Mouse (Mus musculus) lung, adult 2 months (tissue): Measurements from ENCODE around the gene Elovl7. TPM values are rescaled to one million over a fixed set of nuclear protein-coding genes. Genes with fewer than 3 reads are reported as not detected.

Experiments used
- DNase-seq: peaks from one replicate; pipeline ENCODE4 v3.0.0; 2022
- H3K4me1 ChIP-seq: fragments of 200-500 bp; 2 replicates; pipeline ENCODE4 v1.6.1; 2011; ENCODE audit warnings: low read length; ENCODE audit not compliant: control insufficient read depth, insufficient read depth
- H3K4me3 ChIP-seq: fragments of 200-500 bp; replicated peaks from 2 replicates; pipeline ENCODE3; 2011; ENCODE audit warnings: low read depth, mild to moderate bottlenecking, control low read depth, low read length; ENCODE audit errors: extremely low read depth
- CTCF ChIP-seq: fragments of 200-500 bp; IDR thresholded peaks from 2 replicates; pipeline ENCODE4 v1.5.1; 2011; ENCODE audit warnings: mild to moderate bottlenecking, low read length, control low read depth; ENCODE audit not compliant: insufficient read depth
- POLR2A ChIP-seq: fragments of 200-500 bp; IDR thresholded peaks from 2 replicates; pipeline ENCODE4 v1.6.1; 2011; ENCODE audit warnings: low read depth, mild to moderate bottlenecking, control low read depth, low read length, borderline replicate concordance; ENCODE audit errors: extremely low read depth
- WGBS: fragments of 180-500 bp; shearing (Covaris S2); methylation state at CpG from one replicate; pipeline ENCODE4 v1.1.7; 2018; 5-methylcytosine and 5-hydroxymethylcytosine counted together
- polyA plus RNA-seq: library from polyadenylated mRNA; depleted of rRNA; stranded (reverse); fragments of >200 nt; gene quantifications from 2 replicates; pipeline ENCODE4 v1.2.3, GENCODE M21; 2012

The Elovl7 gene
- polyA plus RNA-seq, 1 experiment, result 4.8 TPM

- DNase-seq, result no peak
- H3K4me3 ChIP-seq, result no peak overlapping the region
- WGBS, result 81% methylated on average over 2 of the region's 2 CpGs
- TF ChIP-seq CTCF, result no peak
- no peak for TF ChIP-seq POLR2A
- H3K4me1 ChIP-seq, result peaks cover 7% of the 10 kb centered on the region; the same call in 1 of the 2 replicates
Measured at GRCm38 (mm10) chr13:108317414-108317813, 103.2 kb downstream of the Elovl7 start.

GRCm38 (mm10) chr13:108319028-108319427 is 104.8 kb downstream of the Elovl7 start:
- no peak for DNase-seq
- H3K4me1 ChIP-seq, result peaks cover 7% of the 10 kb centered on the region; the same call in 1 of the 2 replicates
- TF ChIP-seq CTCF (no peak), POLR2A (no peak)

GRCm38 (mm10) chr13:108320216-108320615 is 106.0 kb downstream of the Elovl7 start:
- H3K4me1 ChIP-seq, result peaks cover 6% of the 10 kb centered on the region; the same call in 1 of the 2 replicates
- TF ChIP-seq CTCF (no peak), POLR2A (no peak)
- 85% methylated on average over 8 of the region's 8 CpGs for WGBS
- no peak overlapping the region for H3K4me3 ChIP-seq
- no peak for DNase-seq

More at GRCm38 (mm10) chr13:108319028-108319427, 104.8 kb downstream of the Elovl7 start:
- whole genome bisulfite sequencing, result 93% methylated on average over 8 of the region's 8 CpGs
- H3K4me3 ChIP-seq, result no peak overlapping the region

DNA sequence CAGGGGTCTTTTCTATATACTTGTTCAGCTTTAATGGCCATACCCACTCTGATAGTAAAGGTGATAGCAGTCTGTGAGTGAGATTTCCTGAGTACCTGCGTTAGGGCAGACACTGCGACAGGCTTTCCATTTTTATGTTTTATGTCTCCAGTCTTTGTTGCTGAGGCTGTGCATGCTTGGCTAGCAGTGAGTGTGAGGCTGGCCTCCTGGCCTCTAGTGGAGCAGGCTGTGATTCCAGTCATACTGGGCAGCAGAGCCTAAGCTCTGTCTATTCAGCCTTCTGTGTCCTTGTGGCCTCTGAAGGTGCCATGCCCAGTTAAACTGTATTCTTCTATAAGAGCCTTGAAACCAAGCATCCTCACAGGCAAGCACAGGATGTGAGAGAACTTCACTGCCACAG is 108.3 kb downstream of the Elovl7 start:
- Histone ChIP-seq H3K4me1 (no peaks in the 10 kb centered on the region), H3K4me3 (no peak overlapping the region)
- TF ChIP-seq CTCF (no peak), POLR2A (no peak)
- no peak for DNase-seq
- WGBS, result 98% methylated on average over 2 of the region's 2 CpGs

GRCm38 (mm10) chr13:108323317-108323716 is 109.1 kb downstream of the Elovl7 start:
- WGBS, result 82% methylated on average over 2 of the region's 2 CpGs
- DNase-seq, result no peak
- Histone ChIP-seq H3K4me3 (no peak overlapping the region), H3K4me1 (no peaks in the 10 kb centered on the region)
- TF ChIP-seq POLR2A, result no peak
- TF ChIP-seq CTCF, result no peak

DNA sequence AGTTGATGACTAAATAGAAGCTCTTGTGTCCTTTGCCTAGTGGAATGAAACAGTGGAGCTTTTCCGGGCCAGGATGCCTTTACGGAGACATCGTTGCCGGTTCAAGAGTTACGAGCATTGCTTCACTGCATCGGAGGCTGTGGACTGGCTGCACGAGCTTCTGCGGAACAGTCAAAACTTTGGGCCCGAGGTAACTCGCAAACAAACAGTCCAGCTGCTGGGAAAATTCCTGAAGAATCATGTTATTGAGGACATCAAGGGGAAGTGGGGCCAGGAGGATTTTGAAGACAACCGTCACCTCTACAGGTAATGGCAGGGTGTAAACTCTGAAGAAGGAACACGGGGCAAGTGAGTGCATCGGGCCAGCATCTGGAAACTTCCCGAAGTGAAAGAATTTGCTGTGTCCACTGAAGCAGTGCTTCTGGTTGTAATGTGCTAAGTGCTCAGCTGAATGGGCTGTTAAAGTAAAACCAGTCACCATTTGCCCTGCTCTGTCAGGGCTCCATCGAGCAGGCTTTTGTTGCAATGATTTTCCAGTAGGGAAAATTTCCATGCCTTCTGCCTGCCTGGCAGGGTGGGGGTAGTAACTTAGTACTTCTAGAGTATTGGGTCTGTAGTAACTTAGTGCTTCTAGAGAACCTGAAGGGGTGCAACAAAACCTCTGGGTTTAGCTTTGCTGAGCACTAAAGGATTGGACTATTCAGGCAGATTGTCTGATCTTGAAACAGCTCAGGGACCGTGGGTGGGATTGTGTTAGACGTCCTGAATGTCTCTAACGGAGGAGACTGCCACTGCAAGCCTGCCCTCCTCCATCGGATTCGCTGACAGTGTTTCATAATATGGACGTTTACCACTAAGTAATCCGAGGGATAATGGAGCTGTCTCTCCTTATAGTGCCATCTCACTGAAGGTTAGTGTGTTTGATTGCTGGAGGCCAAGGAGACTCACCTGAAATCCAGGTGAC is 109.9 kb downstream of the Elovl7 start:
- no peak for DNase-seq
- WGBS, result 92% methylated on average over 22 of the region's 22 CpGs
- H3K4me3 ChIP-seq, result no peak overlapping the region

GRCm38 (mm10) chr13:108325871-108326270 is 111.7 kb downstream of the Elovl7 start:
- no peaks in the 10 kb centered on the region for H3K4me1 ChIP-seq
- H3K4me3 ChIP-seq, result no peak overlapping the region
- DNase-seq, result no peak
- TF ChIP-seq CTCF (no peak), POLR2A (no peak)
- 78% methylated on average over 5 of the region's 5 CpGs for WGBS

More for the DNA sequence above, 109.9 kb downstream of the Elovl7 start:
- TF ChIP-seq POLR2A, result no peak
- TF ChIP-seq CTCF, result no peak
- no peaks in the 10 kb centered on the region for H3K4me1 ChIP-seq

- no peak for DNase-seq
- WGBS, result 93% methylated on average over 10 of the region's 10 CpGs
- Histone ChIP-seq H3K4me1 (no peaks in the 10 kb centered on the region), H3K4me3 (no peak overlapping the region)
- TF ChIP-seq CTCF, result no peak
- TF ChIP-seq POLR2A, result no peak
Measured at GRCm38 (mm10) chr13:108326351-108326750, 112.1 kb downstream of the Elovl7 start.

GRCm38 (mm10) chr13:108327047-108327446 is 112.8 kb downstream of the Elovl7 start:
- no peak overlapping the region for H3K4me3 ChIP-seq
- DNase-seq, result no peak
- WGBS, result 87% methylated on average over 7 of the region's 7 CpGs

More at GRCm38 (mm10) chr13:108327047-108327446, 112.8 kb downstream of the Elovl7 start:
- TF ChIP-seq CTCF (no peak), POLR2A (no peak)
- H3K4me1 ChIP-seq, result no peaks in the 10 kb centered on the region
